Mouse (Mus musculus) stomach, postnatal 0 days (tissue): ENCODE data around the gene Dnajc4.

ENCODE experiments used
- CTCF ChIP-seq: IDR thresholded peaks from 2 replicates; pipeline ENCODE4 v1.5.1; 2016; ENCODE audit warnings: antibody characterized with exemption, low read depth, mild to moderate bottlenecking, moderate library complexity
- EP300 ChIP-seq: optimal IDR thresholded peaks from 2 replicates; pipeline ENCODE3; 2016; ENCODE audit warnings: antibody characterized with exemption

- TF ChIP-seq CTCF (no peak), EP300 (no peak)
Observed at GRCm38 (mm10) chr19:6968491-6969271, 23.7 kb downstream of the Dnajc4 start.
